Comparison of ENCODE assay signal across 12 mouse cellular contexts in genomic region chr1:152455275-152456243, GRCm38 (mm10). TPM values are rescaled to one million over a fixed set of nuclear protein-coding genes. Genes with fewer than 3 reads are reported as not detected.
A peak's percentile ranks its signal among the peaks of the same experiment; 100 is the strongest.
DNase-seq lines count a peak whose midpoint lies in the region; ATAC-seq and TF ChIP-seq lines count a peak whose summit lies in the region.
"Had no signal": no experiment of that assay in that cellular context is flagged by ENCODE, and none has a peak within 500 bp of the region (broad histone marks: within the 10 kb centered on the region; RNA-seq: fewer than 3 reads in every experiment).

No protein-coding gene starts in this region.

- peak overlapping the region; percentile 60 for H3K27ac ChIP-seq in gastrocnemius, adult 2 months
- H3K27ac ChIP-seq in neural tube, embryonic 11.5 days (ENCODE audit: low read depth, low read length), result no peak overlapping the region
- H3K27ac ChIP-seq in hindbrain, embryonic 16.5 days (ENCODE audit: low read depth, low read length), result 0 out of 2 replicates have a peak overlapping the region, but pooled peaks have one; percentile 11
- H3K27ac ChIP-seq in neural tube, embryonic 13.5 days (replicated peaks), result 0 out of 2 replicates have a peak overlapping the region, but pooled peaks have one; percentile 18
- H3K27ac ChIP-seq: liver, embryonic 12.5 days had no signal

- H3K9me3 ChIP-seq in neural tube, embryonic 11.5 days (ENCODE audit: control insufficient read depth, low read length), result no peaks in the 10 kb centered on the region
- H3K9me3 ChIP-seq in hindbrain, embryonic 16.5 days (ENCODE audit: control insufficient read depth, low read length), result no peaks in the 10 kb centered on the region
- no peaks in the 10 kb centered on the region for H3K9me3 ChIP-seq in neural tube, embryonic 13.5 days
- H3K9me3 ChIP-seq: liver, embryonic 12.5 days had no signal

- no peak for TF ChIP-seq CTCF in gastrocnemius, adult 2 months (IDR thresholded peaks at IDR 0.05)

- no peak overlapping the region for H3K4me3 ChIP-seq in gastrocnemius, adult 2 months
- no peak overlapping the region for H3K4me3 ChIP-seq in neural tube, embryonic 11.5 days (ENCODE audit: low read depth, low read length)
- no peak overlapping the region for H3K4me3 ChIP-seq in hindbrain, embryonic 16.5 days (ENCODE audit: low read length)
- no peak overlapping the region for H3K4me3 ChIP-seq in neural tube, embryonic 13.5 days
- H3K4me3 ChIP-seq: liver, embryonic 12.5 days had no signal

- intact Hi-C loops in gastrocnemius, adult 2 months (cut with DNase I), result loop anchor here (5.0 kb wide), 1 partner anchor 53 kb away; no protein-coding TSS in a partner anchor

- no peaks in the 10 kb centered on the region for H3K27me3 ChIP-seq in neural tube, embryonic 11.5 days (ENCODE audit: control insufficient read depth, insufficient read depth, low read length)
- no peaks in the 10 kb centered on the region for H3K27me3 ChIP-seq in hindbrain, embryonic 16.5 days (replicated peaks; ENCODE audit: control insufficient read depth, insufficient read depth, low read length)
- H3K27me3 ChIP-seq in neural tube, embryonic 13.5 days, result no peaks in the 10 kb centered on the region
- H3K27me3 ChIP-seq: liver, embryonic 12.5 days had no signal

- no peaks in the 10 kb centered on the region for H3K4me1 ChIP-seq in neural tube, embryonic 11.5 days (ENCODE audit: control insufficient read depth, insufficient read depth, low read length)
- no peaks in the 10 kb centered on the region; the same call in 1 of the 2 replicates for H3K4me1 ChIP-seq in hindbrain, embryonic 16.5 days (ENCODE audit: control insufficient read depth, insufficient read depth, low read depth, low read length)
- peaks cover 29% of the 10 kb centered on the region for H3K4me1 ChIP-seq in neural tube, embryonic 13.5 days (replicated peaks)
- H3K4me1 ChIP-seq: liver, embryonic 12.5 days had no signal

- H3K36me3 ChIP-seq in neural tube, embryonic 11.5 days (ENCODE audit: control insufficient read depth, insufficient read depth, low read length), result no peaks in the 10 kb centered on the region
- no peaks in the 10 kb centered on the region for H3K36me3 ChIP-seq in hindbrain, embryonic 16.5 days (ENCODE audit: control insufficient read depth, insufficient read depth, low read length)
- H3K36me3 ChIP-seq in neural tube, embryonic 13.5 days, result no peaks in the 10 kb centered on the region
- H3K36me3 ChIP-seq: liver, embryonic 12.5 days had no signal

- 74% methylated on average over 10 of the region's 10 CpGs for WGBS in neural tube, embryonic 11.5 days
- WGBS in hindbrain, embryonic 16.5 days, result 43% methylated on average over 10 of the region's 10 CpGs
- WGBS in neural tube, embryonic 13.5 days, result 50% methylated on average over 10 of the region's 10 CpGs

- H3K9ac ChIP-seq in neural tube, embryonic 11.5 days (ENCODE audit: low read length), result no peak overlapping the region
- no peak overlapping the region for H3K9ac ChIP-seq in hindbrain, embryonic 16.5 days (ENCODE audit: low read depth, low read length)
- no peak overlapping the region for H3K9ac ChIP-seq in neural tube, embryonic 13.5 days
- H3K9ac ChIP-seq: liver, embryonic 12.5 days had no signal

- no peak for DNase-seq in gastrocnemius, adult 2 months
- no peak for DNase-seq in gastrocnemius, postnatal 25 days
- DNase-seq in neural tube, embryonic 11.5 days (ENCODE audit: low spot score), result peak; percentile 31
- no peak for DNase-seq in neural tube, embryonic 10.5 days (ENCODE audit: extremely low spot score, low spot score)
- no peak for DNase-seq in spleen, adult 18-20 months
- no peak for DNase-seq in urinary bladder, postnatal 25 days (ENCODE audit: low spot score)
- DNase-seq: cerebellum, postnatal 25 days; kidney, postnatal 10 days had no signal

- no peak for ATAC-seq in neural tube, embryonic 11.5 days (ENCODE audit: insufficient read depth, low FRiP score, low TSS enrichment)
- ATAC-seq in hindbrain, embryonic 16.5 days, result peak; percentile 79
- peak; percentile 71 for ATAC-seq in neural tube, embryonic 13.5 days (ENCODE audit: low read depth)
- ATAC-seq: liver, embryonic 12.5 days had no signal

- H3K4me2 ChIP-seq in neural tube, embryonic 11.5 days (ENCODE audit: low read depth), result no peak overlapping the region
- H3K4me2 ChIP-seq in hindbrain, embryonic 16.5 days (ENCODE audit: low read length), result no peak overlapping the region; the same call in 1 of the 2 replicates
- H3K4me2 ChIP-seq in neural tube, embryonic 13.5 days, result no peak overlapping the region
- H3K4me2 ChIP-seq: liver, embryonic 12.5 days had no signal

RNA-seq across cellular contexts. Expression of gene Colgalt2, which starts 55.9 kb away (rescaled TPM):
- 1 to 10 TPM; 1.6 to 2.5 TPM for total RNA-seq in gastrocnemius, adult 2 months (2021)
- total RNA-seq in gastrocnemius, postnatal 25 days (2021), result 1 to 10 TPM; 1.6 to 2.1 TPM
- 3.7 and 4.0 TPM in 2 replicates for polyA plus RNA-seq in neural tube, embryonic 11.5 days (2014; fragmentation: Nextera tagmentation; extraction: Ambion mirVana)
- polyA plus RNA-seq in hindbrain, embryonic 16.5 days (2015; fragmentation: Nextera tagmentation; extraction: Ambion mirVana), result 4.2 and 4.4 TPM in 2 replicates
- 3.8 and 3.9 TPM in 2 replicates for polyA plus RNA-seq in neural tube, embryonic 13.5 days (2015; fragmentation: Nextera tagmentation; extraction: Ambion mirVana)
- total RNA-seq: megakaryocyte progenitor cell, adult 5-6 weeks had no signal
